Mouse (Mus musculus) small intestine, adult 2 months (tissue): ENCODE results near the gene Slc16a13.

Source experiments
- CTCF ChIP-seq: fragments of 200-500 bp; IDR thresholded peaks from 2 replicates; pipeline ENCODE4 v1.5.1; 2012; ENCODE audit warnings: low read depth, mild to moderate bottlenecking, control low read depth, inconsistent platforms, low read length, moderate library complexity, mixed read lengths; ENCODE audit not compliant: insufficient replicate concordance, insufficient read length; ENCODE audit errors: extremely low read depth
- POLR2A ChIP-seq: fragments of 200-500 bp; IDR thresholded peaks from 2 replicates; pipeline ENCODE4 v1.6.1; 2012; ENCODE audit warnings: low read depth, mild to moderate bottlenecking, control low read depth, inconsistent platforms, low read length, moderate library complexity

DNA sequence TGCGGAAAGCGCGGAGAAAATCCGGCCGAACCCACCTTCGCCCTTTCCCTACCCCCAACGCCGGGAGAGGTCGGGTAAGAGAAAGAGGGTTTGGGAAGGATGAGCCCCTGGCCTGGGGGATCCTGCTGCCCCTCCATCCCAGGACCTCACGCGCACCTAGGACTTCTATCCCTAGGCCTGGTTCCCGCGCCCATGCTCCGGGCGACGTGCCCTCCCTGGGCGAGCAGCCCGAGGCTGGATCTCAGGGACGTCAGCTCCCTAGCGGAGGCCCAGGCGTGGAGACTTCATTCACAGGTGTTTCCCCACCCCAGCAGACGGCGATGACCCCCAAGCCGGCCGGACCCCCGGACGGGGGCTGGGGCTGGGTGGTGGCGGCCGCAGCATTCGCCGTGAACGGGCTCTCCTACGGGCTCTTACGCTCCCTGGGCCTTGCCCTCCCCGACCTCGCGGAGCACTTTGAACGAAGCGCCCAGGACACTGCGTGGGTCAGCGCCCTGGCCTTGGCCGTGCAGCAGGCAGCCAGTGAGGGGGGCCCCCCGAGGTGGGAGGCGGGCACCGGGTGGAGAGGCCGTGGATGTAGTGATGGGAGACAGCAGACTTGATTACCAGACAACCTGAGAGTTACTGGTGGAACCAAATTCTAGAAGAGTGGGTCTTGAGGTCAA, 6.5 kb downstream of the Slc16a13 start:
- TF ChIP-seq POLR2A (no peak), CTCF (no peak)
